Mouse (Mus musculus) hindbrain, embryonic 15.5 days (tissue): ENCODE data around the gene Grk6. TPM values are rescaled to one million over a fixed set of nuclear protein-coding genes. Genes with fewer than 3 reads are reported as not detected.

Experiments
- ATAC-seq: fragments of 200-750 bp; cut with Nextera tagmentation; 2 replicates; pipeline ENCODE4 v1.8.0; 2017; ENCODE audit warnings: low read depth, moderate number of reproducible peaks, moderate TSS enrichment; ENCODE audit not compliant: low FRiP score
- H3K27ac ChIP-seq: fragments of 300-500 bp; sonication (generic); replicated peaks from 2 replicates; pipeline ENCODE4 v1.5.1; 2015; ENCODE audit warnings: mild to moderate bottlenecking, inconsistent platforms
- H3K27me3 ChIP-seq: fragments of 300-500 bp; sonication (generic); 2 replicates; pipeline ENCODE4 v1.6.1; 2015; ENCODE audit warnings: control low read depth, inconsistent platforms
- H3K36me3 ChIP-seq: fragments of 300-500 bp; sonication (generic); 2 replicates; pipeline ENCODE4 v1.6.1; 2015; ENCODE audit warnings: control low read depth, inconsistent platforms
- H3K4me1 ChIP-seq: fragments of 300-500 bp; sonication (generic); replicated peaks from 2 replicates; pipeline ENCODE4 v1.6.1; 2015; ENCODE audit warnings: control low read depth, inconsistent platforms
- H3K4me2 ChIP-seq: fragments of 300-500 bp; sonication (generic); 2 replicates; pipeline ENCODE4 v1.6.1; 2015; ENCODE audit warnings: moderate library complexity, mild to moderate bottlenecking, inconsistent platforms
- H3K4me3 ChIP-seq: fragments of 300-500 bp; sonication (generic); 2 replicates; pipeline ENCODE4 v1.5.1; 2015; ENCODE audit warnings: mild to moderate bottlenecking, inconsistent platforms
- H3K9ac ChIP-seq: fragments of 300-500 bp; sonication (generic); 2 replicates; pipeline ENCODE4 v1.6.1; 2015; ENCODE audit warnings: inconsistent platforms
- H3K9me3 ChIP-seq: fragments of 300-500 bp; sonication (generic); 2 replicates; pipeline ENCODE4 v1.6.1; 2016; ENCODE audit warnings: control low read depth, inconsistent platforms
- WGBS: fragments of 180-500 bp; shearing (Covaris S2); methylation state at CpG from one replicate; pipeline ENCODE4 v1.1.7; 2015; 5-methylcytosine and 5-hydroxymethylcytosine counted together
- polyA plus RNA-seq: library from polyadenylated mRNA; unstranded; fragments of >200 nt; fragmentation: Nextera tagmentation; extraction: Ambion mirVana; gene quantifications from 2 replicates; pipeline ENCODE4 v1.2.1, GENCODE M21; 2015

Grk6 gene
- polyA plus RNA-seq, 1 experiment from 2014 or later = 40.7 TPM

DNA sequence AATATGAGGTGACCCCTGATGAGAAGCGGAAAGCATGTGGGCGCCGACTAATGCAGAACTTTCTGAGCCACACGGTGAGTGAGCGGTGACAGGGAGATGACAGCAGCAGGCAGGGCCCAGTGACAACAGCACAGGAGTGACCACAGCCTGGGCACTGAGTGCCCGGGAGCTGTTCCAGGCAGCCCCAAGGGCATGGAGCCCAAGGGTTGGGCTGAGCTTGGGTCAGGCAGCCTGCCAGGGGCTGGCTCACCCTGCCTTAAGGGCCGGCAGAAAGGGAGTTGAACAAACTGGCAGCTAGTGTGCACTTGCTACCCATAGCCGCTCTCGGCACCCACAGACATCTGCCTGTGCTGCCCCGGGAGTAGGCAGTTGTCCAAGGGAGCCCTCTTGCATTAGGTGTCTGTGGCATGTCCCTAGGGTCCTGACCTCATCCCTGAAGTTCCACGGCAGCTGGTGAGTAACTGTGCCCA is 5.7 kb downstream of the Grk6 start:
- peaks cover 25% of the 10 kb centered on the region for H3K4me1 ChIP-seq
- no peak for ATAC-seq
- WGBS = 89% methylated on average over 11 of the region's 11 CpGs
- H3K27me3 ChIP-seq = no peaks in the 10 kb centered on the region
- H3K27ac ChIP-seq = no peak overlapping the region
- H3K9ac ChIP-seq = no peak overlapping the region
- no peaks in the 10 kb centered on the region for H3K9me3 ChIP-seq
- H3K4me2 ChIP-seq = no peak overlapping the region
- H3K36me3 ChIP-seq = peaks cover 48% of the 10 kb centered on the region
- H3K4me3 ChIP-seq = no peak overlapping the region

DNA sequence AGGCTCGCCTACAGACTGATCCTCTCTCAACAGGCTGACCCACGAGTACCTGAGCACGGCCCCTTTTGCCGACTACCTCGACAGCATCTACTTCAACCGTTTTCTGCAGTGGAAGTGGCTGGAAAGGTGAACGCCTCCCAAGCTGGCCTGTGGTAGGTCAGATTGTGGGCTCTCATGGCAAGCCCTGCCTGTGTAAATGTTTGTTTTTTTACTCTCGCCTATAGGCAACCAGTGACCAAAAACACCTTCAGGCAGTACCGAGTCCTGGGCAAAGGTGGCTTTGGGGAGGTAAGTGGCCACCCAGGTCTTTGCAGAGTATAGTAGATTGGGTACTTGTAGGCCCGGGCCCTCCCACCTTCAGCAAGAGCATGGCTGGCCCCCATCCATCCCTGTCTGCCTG is 6.4 kb downstream of the Grk6 start:
- peaks cover 54% of the 10 kb centered on the region for H3K36me3 ChIP-seq
- peaks cover 19% of the 10 kb centered on the region for H3K4me1 ChIP-seq
- no peak overlapping the region for H3K4me3 ChIP-seq
- no peaks in the 10 kb centered on the region for H3K27me3 ChIP-seq
- H3K4me2 ChIP-seq = no peak overlapping the region
- H3K9ac ChIP-seq = no peak overlapping the region
- 92% methylated on average over 10 of the region's 10 CpGs for WGBS
- no peak for ATAC-seq
- H3K9me3 ChIP-seq = no peaks in the 10 kb centered on the region
- H3K27ac ChIP-seq = no peak overlapping the region

GRCm38 (mm10) chr13:55451785-55452549 is 7.1 kb downstream of the Grk6 start:
- Histone ChIP-seq H3K4me3 (no peak overlapping the region), H3K9ac (no peak overlapping the region), H3K36me3 (peaks cover 60% of the 10 kb centered on the region), H3K4me2 (no peak overlapping the region), H3K9me3 (no peaks in the 10 kb centered on the region), H3K4me1 (peaks cover 12% of the 10 kb centered on the region), H3K27ac (no peak overlapping the region), H3K27me3 (no peaks in the 10 kb centered on the region)
- no peak for ATAC-seq
- 96% methylated on average over 16 of the region's 16 CpGs for WGBS

DNA sequence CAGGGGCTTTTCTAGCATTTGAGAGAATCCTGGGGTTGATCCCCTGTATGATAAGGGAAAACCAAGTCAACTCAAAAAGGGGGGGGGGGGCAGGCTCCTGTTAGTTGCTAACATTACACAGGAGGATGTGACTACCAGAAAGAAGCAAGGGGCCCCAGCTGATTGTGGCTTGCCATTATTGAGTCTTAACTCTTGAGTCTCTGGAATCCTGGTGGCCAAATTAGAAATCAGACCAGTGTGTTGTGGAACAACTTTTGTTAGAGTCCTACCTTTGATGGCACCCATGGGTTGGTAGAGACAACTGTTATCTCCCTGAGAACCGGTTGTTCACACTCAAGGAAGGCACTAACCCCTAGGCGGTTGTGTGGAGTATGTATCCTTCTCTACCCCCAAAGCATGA is 18.1 kb downstream of the Grk6 start:
- peaks cover 47% of the 10 kb centered on the region for H3K4me1 ChIP-seq
- peaks cover 17% of the 10 kb centered on the region; the same call in 1 of the 2 replicates for H3K36me3 ChIP-seq
- H3K9ac ChIP-seq = no peak overlapping the region
- no peaks in the 10 kb centered on the region for H3K9me3 ChIP-seq
- 61% methylated on average over 2 of the region's 2 CpGs for WGBS
- H3K4me2 ChIP-seq = peak overlapping the region; percentile 81; the same call in 1 of the 2 replicates
- no peak for ATAC-seq
- H3K4me3 ChIP-seq = no peak overlapping the region
- H3K27ac ChIP-seq = no peak overlapping the region
- no peaks in the 10 kb centered on the region for H3K27me3 ChIP-seq

DNA sequence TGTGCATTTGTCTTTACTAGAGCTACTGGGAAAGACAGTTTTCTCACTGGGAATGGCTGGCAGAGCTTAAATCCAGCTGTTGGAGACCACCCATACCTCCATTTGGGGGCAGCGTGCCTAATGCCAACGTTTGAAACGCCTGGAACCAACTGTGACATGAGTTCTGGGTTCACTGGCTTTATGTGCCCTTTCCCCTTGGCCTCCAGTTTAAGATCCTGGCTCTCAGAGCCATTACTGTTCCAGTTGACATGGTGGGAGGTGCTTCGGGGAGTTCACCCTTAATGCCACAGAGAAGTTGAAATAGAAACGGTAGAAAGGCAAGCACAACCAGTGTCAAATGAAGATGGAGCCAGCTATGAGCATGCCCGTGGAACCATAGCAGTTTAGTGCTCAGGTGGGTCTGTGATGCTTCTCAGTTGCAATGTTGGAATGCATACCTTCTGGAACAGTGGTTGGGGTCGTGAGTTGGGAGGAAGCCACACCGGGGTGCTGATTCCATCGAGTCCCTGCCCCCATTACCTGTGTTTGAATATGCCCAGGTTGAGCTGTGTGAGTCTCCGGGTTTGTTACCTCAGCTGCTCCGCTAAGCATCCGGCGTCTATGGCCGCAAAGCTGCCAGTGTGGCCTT is 18.6 kb downstream of the Grk6 start:
- Histone ChIP-seq H3K4me1 (peaks cover 53% of the 10 kb centered on the region), H3K9ac (peak overlapping the region; percentile 96), H3K4me3 (peak overlapping the region; percentile 91), H3K4me2 (peak overlapping the region; percentile 81), H3K27me3 (no peaks in the 10 kb centered on the region), H3K36me3 (peaks cover 14% of the 10 kb centered on the region; the same call in 1 of the 2 replicates), H3K9me3 (no peaks in the 10 kb centered on the region), H3K27ac (peak overlapping the region; percentile 99)
- 6% methylated on average over 14 of the region's 14 CpGs for WGBS
- ATAC-seq = no peak; the same call in 1 of the 2 replicates

- peaks cover 7% of the 10 kb centered on the region; the same call in 1 of the 2 replicates for H3K36me3 ChIP-seq
- ATAC-seq = peak; percentile 81
- no peaks in the 10 kb centered on the region for H3K9me3 ChIP-seq
- H3K4me1 ChIP-seq = peaks cover 60% of the 10 kb centered on the region
- H3K4me2 ChIP-seq = peak within 1 kb of the TSS; percentile 81
- peak within 1 kb of the TSS; percentile 96 for H3K9ac ChIP-seq
- H3K27ac ChIP-seq = peak within 1 kb of the TSS; percentile 99
- under 1% methylated on average over 73 of the region's 84 CpGs for WGBS
- H3K4me3 ChIP-seq = peak within 1 kb of the TSS; percentile 91
- H3K27me3 ChIP-seq = no peaks in the 10 kb centered on the region
Observed at GRCm38 (mm10) chr13:55464027-55464884, 19.4 kb downstream of the Grk6 start, which contains the start of gene Prr7. Gene Prr7 (plus strand): TSS chr13:55464267.

DNA sequence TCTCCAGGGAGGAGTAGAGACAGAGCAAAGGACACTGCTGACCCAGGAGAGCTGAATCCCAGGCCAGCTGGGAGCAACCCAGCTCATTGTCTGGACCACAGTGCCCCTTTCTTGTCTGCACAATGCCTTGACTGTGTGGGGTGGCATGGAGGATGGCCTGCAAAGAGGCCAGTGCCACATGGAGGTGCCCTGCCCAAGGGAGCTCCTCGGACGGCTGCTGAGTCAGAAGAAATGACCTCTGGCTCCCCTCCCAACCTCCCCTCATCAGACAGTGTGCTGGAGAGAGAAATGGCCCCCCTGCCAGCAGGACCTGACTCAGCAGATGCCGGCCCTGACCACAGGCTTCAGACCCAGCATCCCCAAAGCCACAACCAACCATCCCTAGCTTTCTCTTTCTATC is 20.3 kb downstream of the Grk6 start:
- H3K4me1 ChIP-seq = peaks cover 69% of the 10 kb centered on the region
- peak overlapping the region; percentile 96 for H3K9ac ChIP-seq
- H3K9me3 ChIP-seq = no peaks in the 10 kb centered on the region
- peak overlapping the region; percentile 81 for H3K4me2 ChIP-seq
- H3K27ac ChIP-seq = peak overlapping the region; percentile 99
- WGBS = 1% methylated on average over 3 of the region's 3 CpGs
- H3K27me3 ChIP-seq = no peaks in the 10 kb centered on the region
- peak; percentile 31; the same call in 1 of the 2 replicates for ATAC-seq
- H3K36me3 ChIP-seq = no peaks in the 10 kb centered on the region; the same call in 1 of the 2 replicates
- H3K4me3 ChIP-seq = peak overlapping the region; percentile 91

DNA sequence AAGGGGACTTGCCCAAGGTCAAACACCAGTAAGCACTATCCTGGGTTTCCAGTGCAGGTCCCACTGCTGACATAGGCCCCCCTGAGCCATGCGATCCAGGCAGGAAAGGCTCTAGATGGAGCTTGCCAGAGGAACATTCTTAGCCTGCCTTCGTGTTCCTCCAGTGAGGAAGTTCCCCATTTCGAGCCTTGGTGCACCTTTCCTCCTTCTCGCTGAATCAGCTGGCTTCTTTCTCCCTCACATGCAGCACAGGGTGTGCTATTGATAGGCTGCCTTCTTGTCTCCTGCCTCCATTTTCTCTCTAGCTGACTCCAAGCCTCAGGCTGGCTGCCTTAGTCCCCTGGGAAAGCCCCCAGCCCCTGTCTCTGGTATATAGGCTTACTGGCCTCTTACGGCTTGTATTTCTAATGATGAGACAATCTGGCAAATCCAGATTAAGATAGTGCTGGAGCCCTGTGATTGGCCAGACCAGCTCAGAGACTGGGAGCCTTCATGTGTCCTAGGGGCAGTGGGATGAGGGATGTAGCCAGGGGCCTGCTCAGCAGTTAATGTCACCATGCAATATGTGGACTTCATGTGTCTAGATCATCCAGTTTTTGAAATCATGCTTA is 21.1 kb downstream of the Grk6 start:
- peak overlapping the region; percentile 81 for H3K4me2 ChIP-seq
- ATAC-seq = no peak
- peak overlapping the region; percentile 96 for H3K9ac ChIP-seq
- WGBS = 45% methylated on average over 5 of the region's 5 CpGs
- peaks cover 77% of the 10 kb centered on the region for H3K4me1 ChIP-seq
- H3K9me3 ChIP-seq = no peaks in the 10 kb centered on the region
- H3K27ac ChIP-seq = peak overlapping the region; percentile 99
- H3K4me3 ChIP-seq = peak overlapping the region; percentile 91
- no peaks in the 10 kb centered on the region for H3K27me3 ChIP-seq
- no peaks in the 10 kb centered on the region for H3K36me3 ChIP-seq

- H3K4me2 ChIP-seq = peak overlapping the region; percentile 5; the same call in 1 of the 2 replicates
- no peaks in the 10 kb centered on the region for H3K36me3 ChIP-seq
- H3K27ac ChIP-seq = 0 out of 2 replicates have a peak overlapping the region, but pooled peaks have one; percentile 93
- no peaks in the 10 kb centered on the region for H3K9me3 ChIP-seq
- no peak overlapping the region for H3K4me3 ChIP-seq
- H3K9ac ChIP-seq = no peak overlapping the region
- H3K27me3 ChIP-seq = no peaks in the 10 kb centered on the region
- 34% methylated on average over 13 of the region's 13 CpGs for WGBS
- ATAC-seq = no peak
- H3K4me1 ChIP-seq = peaks cover 95% of the 10 kb centered on the region
Observed at GRCm38 (mm10) chr13:55468851-55469560, 24.1 kb downstream of the Grk6 start.

GRCm38 (mm10) chr13:55470372-55470771 is 25.5 kb downstream of the Grk6 start:
- ATAC-seq = no peak
- 30% methylated on average over 9 of the region's 9 CpGs for WGBS
- no peak overlapping the region; the same call in 1 of the 2 replicates for H3K4me3 ChIP-seq
- H3K9me3 ChIP-seq = no peaks in the 10 kb centered on the region
- no peaks in the 10 kb centered on the region for H3K27me3 ChIP-seq
- peaks cover 99% of the 10 kb centered on the region for H3K4me1 ChIP-seq
- H3K4me2 ChIP-seq = peak overlapping the region; percentile 98
- H3K36me3 ChIP-seq = peaks cover 7% of the 10 kb centered on the region
- peak overlapping the region; percentile 34; the same call in 1 of the 2 replicates for H3K9ac ChIP-seq
- H3K27ac ChIP-seq = peak overlapping the region; percentile 93
